Mouse (Mus musculus): ENCODE measurements at regions not wholly inside any gene's neighbourhood (a gene's known extent, or its start where the extent isn't known, plus 50 kb on each side); places are given as distances from the start of the nearest gene placed in this dataset.

- 69% methylated on average over 8 of the region's 8 CpGs for WGBS
- no peak for DNase-seq (ENCODE audit: low spot score)
- no peaks in the 10 kb centered on the region for H3K4me1 ChIP-seq (replicated peaks; ENCODE audit: control insufficient read depth, insufficient read depth, low read length)
- no peak overlapping the region for H3K27ac ChIP-seq (ENCODE audit: low read depth, low read length)
- H3K9ac ChIP-seq (ENCODE audit: low read depth, low read length) = no peak overlapping the region
- H3K4me3 ChIP-seq (ENCODE audit: low read depth, low read length) = no peak overlapping the region
- no peak for ATAC-seq (replicated peaks; ENCODE audit: low FRiP score)
- no peaks in the 10 kb centered on the region for H3K27me3 ChIP-seq (replicated peaks; ENCODE audit: control insufficient read depth, insufficient read depth, low read length)
- H3K4me2 ChIP-seq = no peak overlapping the region
- H3K36me3 ChIP-seq (ENCODE audit: control insufficient read depth, insufficient read depth, low read length) = no peaks in the 10 kb centered on the region
- peaks cover 6% of the 10 kb centered on the region; the same call in 1 of the 2 replicates for H3K9me3 ChIP-seq (ENCODE audit: control insufficient read depth, low read length)
Measured at GRCm38 (mm10) chr17:88327791-88328190, 112.7 kb upstream of the Foxn2 start.

DNA sequence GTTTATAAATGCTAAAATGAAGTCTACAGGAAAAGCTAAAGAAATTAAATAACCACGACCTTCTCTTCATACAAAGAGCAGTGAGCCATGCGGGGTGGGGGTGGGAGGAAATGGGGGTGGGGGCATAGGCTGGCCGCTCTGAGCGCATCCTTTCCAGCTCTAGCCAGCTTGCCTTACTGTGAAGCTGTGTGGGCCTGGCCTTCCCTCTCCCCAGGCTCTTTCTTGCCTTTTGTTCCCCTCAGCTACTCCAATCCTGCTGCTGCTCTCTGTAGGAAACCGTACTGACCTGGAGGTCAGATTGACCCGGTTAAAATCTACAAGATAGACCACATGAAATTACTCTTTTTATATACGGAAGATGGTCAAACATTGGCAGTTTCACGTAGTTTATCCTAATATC lies 111.7 kb upstream of the Foxn2 start:
- Histone ChIP-seq H3K4me2 (no peak overlapping the region), H3K9me3 (ENCODE audit: control insufficient read depth, low read length) (peaks cover 6% of the 10 kb centered on the region; the same call in 1 of the 2 replicates), H3K27me3 (replicated peaks; ENCODE audit: control insufficient read depth, insufficient read depth, low read length) (no peaks in the 10 kb centered on the region), H3K27ac (ENCODE audit: low read depth, low read length) (no peak overlapping the region), H3K4me1 (replicated peaks; ENCODE audit: control insufficient read depth, insufficient read depth, low read length) (no peaks in the 10 kb centered on the region), H3K36me3 (ENCODE audit: control insufficient read depth, insufficient read depth, low read length) (no peaks in the 10 kb centered on the region), H3K4me3 (ENCODE audit: low read depth, low read length) (no peak overlapping the region), H3K9ac (ENCODE audit: low read depth, low read length) (no peak overlapping the region)
- DNase-seq (ENCODE audit: low spot score) (no peak), ATAC-seq (replicated peaks; ENCODE audit: low FRiP score) (no peak)
- whole genome bisulfite sequencing = 46% methylated on average over 8 of the region's 8 CpGs

DNA sequence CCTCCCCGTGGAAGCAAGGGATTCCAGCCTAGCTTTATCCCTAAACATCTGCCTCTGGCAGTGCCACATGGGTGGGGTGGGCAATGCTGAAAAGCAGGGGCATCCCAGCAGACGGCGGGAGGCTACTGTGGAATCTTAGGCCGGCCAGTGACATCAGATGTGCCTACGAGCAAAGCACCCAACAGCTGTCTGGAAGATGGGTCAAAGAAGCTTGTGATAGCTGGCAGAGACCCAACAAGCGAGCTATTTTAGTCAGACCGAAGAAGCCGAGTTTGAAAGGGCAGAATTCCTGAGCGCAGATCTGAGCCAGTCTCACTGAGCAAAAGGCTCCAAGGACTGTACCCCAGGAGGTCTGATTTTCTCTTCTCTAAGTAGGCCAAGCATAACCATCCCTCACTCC lies 110.8 kb upstream of the Foxn2 start:
- Histone ChIP-seq H3K4me1 (replicated peaks; ENCODE audit: control insufficient read depth, insufficient read depth, low read length) (no peaks in the 10 kb centered on the region), H3K27ac (ENCODE audit: low read depth, low read length) (no peak overlapping the region), H3K36me3 (ENCODE audit: control insufficient read depth, insufficient read depth, low read length) (no peaks in the 10 kb centered on the region), H3K4me3 (ENCODE audit: low read depth, low read length) (no peak overlapping the region), H3K4me2 (no peak overlapping the region), H3K9me3 (ENCODE audit: control insufficient read depth, low read length) (peaks cover 6% of the 10 kb centered on the region; the same call in 1 of the 2 replicates), H3K27me3 (replicated peaks; ENCODE audit: control insufficient read depth, insufficient read depth, low read length) (no peaks in the 10 kb centered on the region), H3K9ac (ENCODE audit: low read depth, low read length) (no peak overlapping the region)
- ATAC-seq (replicated peaks; ENCODE audit: low FRiP score) = no peak
- 77% methylated on average over 9 of the region's 9 CpGs for WGBS
- no peak for DNase-seq (ENCODE audit: low spot score)

DNA sequence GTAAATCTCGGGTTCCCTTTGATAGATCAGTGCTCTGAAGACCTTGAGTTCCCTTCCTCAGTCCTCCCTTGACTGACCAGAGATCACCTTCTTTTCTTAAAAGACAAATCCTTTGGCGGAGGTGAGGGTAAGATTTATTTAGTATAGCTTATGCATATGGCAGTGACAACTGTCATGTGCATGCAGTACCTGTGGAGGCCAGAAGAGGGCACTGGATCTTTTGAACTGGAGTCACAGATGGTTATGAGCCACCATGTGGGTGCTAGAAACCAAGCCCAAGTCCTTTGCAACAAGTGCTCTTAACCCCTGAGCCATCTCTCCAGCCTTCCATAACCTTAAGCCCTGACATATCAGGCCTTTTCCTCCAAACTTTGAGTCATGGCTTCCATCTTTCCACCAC lies 110.4 kb upstream of the Foxn2 start:
- 80% methylated on average over 2 of the region's 2 CpGs for WGBS
- H3K27ac ChIP-seq (ENCODE audit: low read depth, low read length) = no peak overlapping the region
- H3K9ac ChIP-seq (ENCODE audit: low read depth, low read length) = no peak overlapping the region
- no peak overlapping the region for H3K4me2 ChIP-seq
- H3K27me3 ChIP-seq (replicated peaks; ENCODE audit: control insufficient read depth, insufficient read depth, low read length) = no peaks in the 10 kb centered on the region
- H3K4me3 ChIP-seq (ENCODE audit: low read depth, low read length) = no peak overlapping the region
- no peaks in the 10 kb centered on the region for H3K4me1 ChIP-seq (replicated peaks; ENCODE audit: control insufficient read depth, insufficient read depth, low read length)
- peaks cover 6% of the 10 kb centered on the region; the same call in 1 of the 2 replicates for H3K9me3 ChIP-seq (ENCODE audit: control insufficient read depth, low read length)
- ATAC-seq (replicated peaks; ENCODE audit: low FRiP score) (no peak), DNase-seq (ENCODE audit: low spot score) (no peak)
- H3K36me3 ChIP-seq (ENCODE audit: control insufficient read depth, insufficient read depth, low read length) = no peaks in the 10 kb centered on the region

GRCm38 (mm10) chr17:88333816-88334215 lies 106.7 kb upstream of the Foxn2 start:
- 57% methylated on average over 4 of the region's 4 CpGs for WGBS
- Histone ChIP-seq H3K9ac (ENCODE audit: low read depth, low read length) (no peak overlapping the region), H3K27me3 (replicated peaks; ENCODE audit: control insufficient read depth, insufficient read depth, low read length) (no peaks in the 10 kb centered on the region), H3K27ac (ENCODE audit: low read depth, low read length) (no peak overlapping the region), H3K9me3 (ENCODE audit: control insufficient read depth, low read length) (peaks cover 6% of the 10 kb centered on the region; the same call in 1 of the 2 replicates), H3K4me2 (no peak overlapping the region), H3K4me1 (replicated peaks; ENCODE audit: control insufficient read depth, insufficient read depth, low read length) (no peaks in the 10 kb centered on the region), H3K4me3 (ENCODE audit: low read depth, low read length) (no peak overlapping the region), H3K36me3 (ENCODE audit: control insufficient read depth, insufficient read depth, low read length) (no peaks in the 10 kb centered on the region)
- no peak for ATAC-seq (replicated peaks; ENCODE audit: low FRiP score)
- peak; percentile 10 for DNase-seq (ENCODE audit: low spot score)

DNA sequence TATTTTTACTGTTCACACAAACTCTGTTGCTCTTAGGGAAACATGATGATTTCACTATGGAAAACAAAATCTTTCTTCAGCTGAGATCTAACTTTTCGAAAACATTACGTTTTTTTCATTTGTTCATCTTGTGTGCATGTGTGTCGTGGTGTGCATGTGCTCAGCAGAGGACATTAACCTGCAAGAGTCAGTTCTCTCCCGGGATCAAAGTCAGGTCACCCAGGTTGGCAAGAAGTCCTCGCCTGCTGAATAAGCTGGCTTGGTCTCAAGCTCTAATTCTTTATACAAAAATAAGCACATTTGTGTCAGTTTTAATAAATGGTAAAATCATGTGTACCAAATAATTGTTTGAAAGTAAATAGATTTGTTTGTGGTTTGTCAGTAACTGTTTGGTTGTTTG lies 105.2 kb upstream of the Foxn2 start:
- ATAC-seq (replicated peaks; ENCODE audit: low FRiP score) = no peak
- WGBS = 80% methylated on average over 5 of the region's 5 CpGs
- Histone ChIP-seq H3K9me3 (ENCODE audit: control insufficient read depth, low read length) (peaks cover 4% of the 10 kb centered on the region; the same call in 1 of the 2 replicates), H3K36me3 (ENCODE audit: control insufficient read depth, insufficient read depth, low read length) (no peaks in the 10 kb centered on the region), H3K27ac (ENCODE audit: low read depth, low read length) (no peak overlapping the region), H3K9ac (ENCODE audit: low read depth, low read length) (no peak overlapping the region), H3K4me2 (no peak overlapping the region), H3K27me3 (replicated peaks; ENCODE audit: control insufficient read depth, insufficient read depth, low read length) (no peaks in the 10 kb centered on the region), H3K4me3 (ENCODE audit: low read depth, low read length) (no peak overlapping the region), H3K4me1 (replicated peaks; ENCODE audit: control insufficient read depth, insufficient read depth, low read length) (no peaks in the 10 kb centered on the region)
- no peak for DNase-seq (ENCODE audit: low spot score)

GRCm38 (mm10) chr17:88336140-88336769 lies 104.3 kb upstream of the Foxn2 start:
- H3K9ac ChIP-seq (ENCODE audit: low read depth, low read length) = no peak overlapping the region
- no peaks in the 10 kb centered on the region for H3K4me1 ChIP-seq (replicated peaks; ENCODE audit: control insufficient read depth, insufficient read depth, low read length)
- DNase-seq (ENCODE audit: low spot score) (no peak), ATAC-seq (replicated peaks; ENCODE audit: low FRiP score) (no peak)
- H3K9me3 ChIP-seq (ENCODE audit: control insufficient read depth, low read length) = no peaks in the 10 kb centered on the region
- H3K27ac ChIP-seq (ENCODE audit: low read depth, low read length) = no peak overlapping the region
- H3K4me2 ChIP-seq = no peak overlapping the region
- 59% methylated on average over 3 of the region's 3 CpGs for WGBS
- H3K27me3 ChIP-seq (replicated peaks; ENCODE audit: control insufficient read depth, insufficient read depth, low read length) = no peaks in the 10 kb centered on the region
- no peak overlapping the region for H3K4me3 ChIP-seq (ENCODE audit: low read depth, low read length)
- H3K36me3 ChIP-seq (ENCODE audit: control insufficient read depth, insufficient read depth, low read length) = no peaks in the 10 kb centered on the region

DNA sequence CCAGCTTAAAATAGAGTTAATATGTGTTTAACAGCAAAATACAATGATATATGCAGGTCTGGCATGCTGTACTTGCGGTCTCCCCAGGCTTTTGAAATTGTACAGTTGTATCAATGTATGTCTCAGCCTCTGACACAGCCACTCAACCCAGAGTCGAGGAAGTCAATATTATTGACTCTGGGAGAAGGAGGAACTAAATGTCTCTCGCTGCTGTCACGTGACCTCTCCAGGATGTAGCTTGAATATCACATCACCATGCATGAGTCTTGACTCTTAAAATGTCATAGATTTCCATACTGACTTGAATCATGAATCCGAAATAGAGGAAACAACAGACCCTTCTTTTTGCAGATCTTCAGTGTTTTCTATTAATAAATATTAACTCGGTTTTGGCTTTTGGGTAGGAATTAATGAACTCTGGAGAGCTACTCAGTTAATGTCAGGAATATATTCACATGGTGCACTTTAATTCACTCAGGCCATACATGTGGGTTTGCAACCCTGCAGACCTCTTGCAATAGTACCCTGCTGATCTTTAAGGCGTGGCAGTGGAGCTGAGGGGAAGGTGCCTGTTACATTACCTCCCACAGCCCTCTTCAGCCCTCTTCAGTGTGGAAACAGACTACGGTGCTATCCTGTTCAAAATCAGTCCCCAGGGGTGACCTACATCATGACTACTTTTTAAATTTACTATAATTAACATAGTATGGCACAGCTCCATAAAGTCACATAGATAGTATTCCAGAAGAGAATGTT lies 102.7 kb upstream of the Foxn2 start:
- ATAC-seq (replicated peaks; ENCODE audit: low FRiP score) = no peak
- Histone ChIP-seq H3K27ac (ENCODE audit: low read depth, low read length) (no peak overlapping the region), H3K9me3 (ENCODE audit: control insufficient read depth, low read length) (no peaks in the 10 kb centered on the region), H3K4me3 (ENCODE audit: low read depth, low read length) (no peak overlapping the region), H3K9ac (ENCODE audit: low read depth, low read length) (no peak overlapping the region), H3K4me2 (no peak overlapping the region), H3K36me3 (ENCODE audit: control insufficient read depth, insufficient read depth, low read length) (no peaks in the 10 kb centered on the region), H3K4me1 (replicated peaks; ENCODE audit: control insufficient read depth, insufficient read depth, low read length) (no peaks in the 10 kb centered on the region; the same call in 1 of the 2 replicates), H3K27me3 (replicated peaks; ENCODE audit: control insufficient read depth, insufficient read depth, low read length) (no peaks in the 10 kb centered on the region)
- 71% methylated on average over 8 of the region's 8 CpGs for WGBS
- DNase-seq (ENCODE audit: low spot score) = no peak

GRCm38 (mm10) chr17:88341141-88341540 lies 99.4 kb upstream of the Foxn2 start:
- Histone ChIP-seq H3K4me1 (replicated peaks; ENCODE audit: control insufficient read depth, insufficient read depth, low read length) (no peaks in the 10 kb centered on the region; the same call in 1 of the 2 replicates), H3K9ac (ENCODE audit: low read depth, low read length) (no peak overlapping the region), H3K27me3 (replicated peaks; ENCODE audit: control insufficient read depth, insufficient read depth, low read length) (no peaks in the 10 kb centered on the region), H3K4me3 (ENCODE audit: low read depth, low read length) (no peak overlapping the region), H3K36me3 (ENCODE audit: control insufficient read depth, insufficient read depth, low read length) (no peaks in the 10 kb centered on the region), H3K9me3 (ENCODE audit: control insufficient read depth, low read length) (no peaks in the 10 kb centered on the region), H3K4me2 (no peak overlapping the region), H3K27ac (ENCODE audit: low read depth, low read length) (no peak overlapping the region)
- 52% methylated on average over 5 of the region's 5 CpGs for WGBS
- DNase-seq (ENCODE audit: low spot score) (peak; percentile 21), ATAC-seq (replicated peaks; ENCODE audit: low FRiP score) (no peak)
